Mouse (Mus musculus): ENCODE measurements at regions not wholly inside any gene's neighbourhood (a gene's known extent, or its start where the extent isn't known, plus 50 kb on each side); places are given as distances from the start of the nearest gene placed in this dataset.

DNA sequence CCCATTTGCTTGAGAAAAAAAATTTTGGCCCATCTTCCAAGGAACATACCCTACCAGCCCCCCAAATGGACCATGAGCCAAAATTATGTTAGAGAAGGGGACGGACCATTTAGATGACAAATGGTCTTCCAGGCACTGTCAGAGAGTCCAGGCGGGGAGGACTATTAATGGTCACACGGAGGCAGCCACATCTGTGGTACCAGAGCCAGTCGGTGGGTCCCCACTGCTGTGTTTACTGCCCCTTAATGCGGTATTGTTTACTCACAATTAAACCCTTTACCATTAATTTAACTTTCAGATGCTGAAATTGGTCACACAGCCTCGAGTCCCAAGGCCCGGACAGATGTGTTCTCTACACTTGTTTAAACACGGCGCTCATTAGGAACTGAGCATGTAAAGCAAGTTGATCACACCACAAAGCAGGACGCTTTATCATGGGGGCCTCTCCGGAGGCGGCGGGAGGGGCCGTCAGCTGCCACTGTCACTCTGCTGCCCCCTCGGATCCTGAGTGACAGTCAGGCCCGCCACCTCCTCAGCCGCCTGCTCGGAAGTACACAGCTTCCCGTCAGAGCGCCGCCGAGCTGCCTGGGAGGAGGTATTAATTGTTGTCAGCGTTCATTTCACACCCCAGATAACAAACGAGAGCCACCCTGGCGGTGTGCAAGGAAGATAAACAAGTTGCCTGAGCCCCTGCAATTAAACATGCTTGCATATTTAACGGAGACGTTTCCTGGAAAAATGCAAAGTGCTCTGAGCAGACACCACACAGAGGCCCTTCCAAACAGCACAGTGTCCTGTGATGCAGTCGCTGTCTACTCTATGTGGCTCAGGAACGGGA lies 70.6 kb upstream of the Irx3 start:
- Histone ChIP-seq H3K4me3 (peak overlapping the region; percentile 26; the same call in 1 of the 2 replicates), H3K9ac (peak overlapping the region; percentile 46)

DNA sequence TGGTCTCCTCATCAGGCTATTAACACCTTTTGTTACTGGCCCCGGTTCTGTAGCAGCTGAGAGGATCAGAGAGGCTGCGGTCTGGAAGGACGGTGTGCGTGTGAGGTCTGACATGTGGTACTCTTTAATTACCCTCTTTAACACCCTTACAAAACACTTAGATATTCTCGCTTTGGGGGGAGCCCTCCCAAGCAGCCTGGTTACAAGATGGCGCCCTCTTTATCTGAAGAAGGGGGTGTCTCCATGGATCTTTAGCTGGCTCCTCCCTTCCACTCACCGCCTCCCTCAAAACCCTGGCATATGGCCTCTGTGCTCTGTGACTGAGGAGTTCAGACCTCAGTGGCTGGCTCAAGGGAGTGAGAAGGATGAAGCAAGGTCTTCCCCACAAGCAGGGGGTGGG lies 65.2 kb upstream of the Irx3 start:
- H3K9me3 ChIP-seq (replicated peaks) = no peaks in the 10 kb centered on the region
- peaks cover 60% of the 10 kb centered on the region for H3K27me3 ChIP-seq (replicated peaks)
- H3K4me1 ChIP-seq = peaks cover 16% of the 10 kb centered on the region
- H3K4me3 ChIP-seq = no peak overlapping the region
- ATAC-seq = no peak
- H3K27ac ChIP-seq = no peak overlapping the region
- H3K36me3 ChIP-seq = no peaks in the 10 kb centered on the region
- no peak overlapping the region for H3K9ac ChIP-seq
- 0 out of 2 replicates have a peak overlapping the region, but pooled peaks have one; percentile 2 for H3K4me2 ChIP-seq
- WGBS (ENCODE audit: insufficient replicate concordance) = 24% methylated on average over 7 of the region's 7 CpGs

More for the DNA sequence above, 70.6 kb upstream of the Irx3 start:
- H3K9me3 ChIP-seq (replicated peaks) = no peaks in the 10 kb centered on the region
- peak overlapping the region; percentile 85 for H3K27ac ChIP-seq
- ATAC-seq = peak; percentile 95
- H3K27me3 ChIP-seq (replicated peaks) = peaks cover 29% of the 10 kb centered on the region
- peaks cover 28% of the 10 kb centered on the region for H3K4me1 ChIP-seq
- peak overlapping the region; percentile 63 for H3K4me2 ChIP-seq
- 12% methylated on average over 29 of the region's 29 CpGs for WGBS (ENCODE audit: insufficient replicate concordance)
- H3K36me3 ChIP-seq = no peaks in the 10 kb centered on the region

DNA sequence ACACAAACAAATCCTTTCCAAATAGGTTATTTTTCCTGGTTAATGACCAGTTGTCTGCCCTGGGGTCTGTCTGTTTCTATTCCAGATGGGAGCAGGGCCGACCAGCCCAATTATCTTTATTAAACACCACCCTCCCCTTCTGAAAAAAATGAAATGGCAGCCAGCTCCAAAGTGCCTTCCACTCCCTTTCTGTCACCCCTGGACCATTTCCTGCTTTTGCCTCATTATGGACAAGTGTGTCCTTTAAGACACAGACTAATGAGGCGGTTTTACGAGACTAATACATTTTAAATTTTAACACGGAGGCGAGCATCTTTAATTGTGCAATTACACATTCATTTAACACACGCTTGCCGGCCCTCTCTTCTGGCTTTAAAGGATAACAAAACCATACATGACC lies 64.2 kb upstream of the Irx3 start:
- Histone ChIP-seq H3K27me3 (replicated peaks) (peaks cover 64% of the 10 kb centered on the region), H3K9me3 (replicated peaks) (no peaks in the 10 kb centered on the region), H3K4me3 (no peak overlapping the region), H3K4me2 (no peak overlapping the region), H3K27ac (no peak overlapping the region), H3K36me3 (no peaks in the 10 kb centered on the region), H3K9ac (no peak overlapping the region), H3K4me1 (0 out of 2 replicates have a peak, but pooled peaks cover 7% of the 10 kb centered on the region)
- 64% methylated on average over 7 of the region's 7 CpGs for WGBS (ENCODE audit: insufficient replicate concordance)
- no peak for ATAC-seq

DNA sequence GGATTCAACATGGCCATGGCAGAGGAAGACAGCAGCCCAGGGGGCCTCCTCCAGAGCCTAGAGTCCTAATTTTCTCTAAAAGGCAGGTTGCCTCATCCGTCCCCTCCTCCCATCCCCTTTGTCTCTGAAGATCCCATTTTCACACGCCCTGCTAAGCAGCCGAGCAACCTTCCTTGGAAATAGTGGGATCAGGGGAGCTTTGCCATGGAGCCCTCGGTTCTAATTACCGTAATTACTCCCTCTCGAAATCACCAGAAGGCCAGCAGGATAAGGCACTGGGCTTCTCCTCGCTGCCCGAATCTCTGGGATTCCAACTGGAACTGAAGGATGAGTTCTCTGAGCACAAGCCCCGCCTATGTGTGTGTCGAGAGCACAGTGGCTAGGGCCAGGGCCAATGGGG lies 63.5 kb upstream of the Irx3 start:
- H3K4me1 ChIP-seq = 0 out of 2 replicates have a peak, but pooled peaks cover 7% of the 10 kb centered on the region
- no peak overlapping the region for H3K27ac ChIP-seq
- 20% methylated on average over 10 of the region's 10 CpGs for WGBS (ENCODE audit: insufficient replicate concordance)
- H3K4me3 ChIP-seq = no peak overlapping the region
- H3K9ac ChIP-seq = no peak overlapping the region
- ATAC-seq = no peak
- no peaks in the 10 kb centered on the region for H3K36me3 ChIP-seq
- H3K9me3 ChIP-seq (replicated peaks) = no peaks in the 10 kb centered on the region
- no peak overlapping the region for H3K4me2 ChIP-seq
- peaks cover 70% of the 10 kb centered on the region for H3K27me3 ChIP-seq (replicated peaks)

DNA sequence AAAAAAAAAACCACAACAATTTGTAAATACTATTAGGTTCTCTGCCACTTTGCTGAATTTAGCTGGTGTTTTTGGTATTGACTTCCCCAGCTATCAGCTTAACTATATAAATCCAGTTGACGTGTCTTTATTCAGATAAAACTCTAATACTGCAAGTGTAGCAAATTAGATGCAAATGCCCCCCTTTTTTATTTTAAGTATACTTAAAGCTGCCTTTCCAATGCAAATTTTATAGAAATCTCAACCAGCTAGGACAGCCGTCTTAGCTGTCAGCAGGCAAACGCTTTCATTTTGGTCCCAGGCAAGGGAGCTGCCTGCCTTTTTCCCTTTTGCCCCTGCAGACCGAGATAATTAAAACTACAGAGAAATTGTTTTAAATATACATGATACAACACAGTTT lies 61.6 kb upstream of the Irx3 start:
- H3K27me3 ChIP-seq (replicated peaks) = peaks cover 70% of the 10 kb centered on the region

DNA sequence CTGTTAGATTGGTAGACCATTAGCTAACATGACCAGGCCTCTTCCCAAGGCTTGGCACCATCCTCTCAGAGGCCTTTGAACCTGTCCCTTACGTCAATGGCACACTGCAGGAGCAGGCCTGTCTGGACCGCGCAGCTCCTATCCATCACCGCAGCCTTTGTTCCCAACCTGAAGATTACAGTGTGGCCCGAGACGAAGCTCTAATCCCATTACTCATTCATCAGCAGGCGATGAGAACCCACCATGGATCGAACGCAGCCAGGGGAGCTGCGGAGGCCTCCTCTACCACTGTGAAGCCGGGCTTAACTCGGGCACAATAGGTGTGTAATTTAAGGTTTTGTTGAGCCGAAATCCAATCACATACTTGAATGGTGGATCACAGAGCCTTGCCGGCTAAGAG lies 54.0 kb upstream of the Irx3 start:
- 62% methylated on average over 14 of the region's 14 CpGs for WGBS (ENCODE audit: insufficient replicate concordance)
- Histone ChIP-seq H3K4me2 (no peak overlapping the region), H3K27me3 (replicated peaks) (peaks cover 54% of the 10 kb centered on the region), H3K9me3 (replicated peaks) (no peaks in the 10 kb centered on the region), H3K36me3 (no peaks in the 10 kb centered on the region), H3K27ac (no peak overlapping the region), H3K4me1 (no peaks in the 10 kb centered on the region), H3K4me3 (no peak overlapping the region), H3K9ac (no peak overlapping the region)
- ATAC-seq = no peak

More for the DNA sequence above, 61.6 kb upstream of the Irx3 start:
- Histone ChIP-seq H3K9ac (no peak overlapping the region), H3K36me3 (no peaks in the 10 kb centered on the region), H3K4me1 (0 out of 2 replicates have a peak, but pooled peaks cover 7% of the 10 kb centered on the region), H3K9me3 (replicated peaks) (no peaks in the 10 kb centered on the region), H3K27ac (no peak overlapping the region), H3K4me2 (no peak overlapping the region), H3K4me3 (no peak overlapping the region)
- no peak for ATAC-seq
- 36% methylated on average over 4 of the region's 4 CpGs for WGBS (ENCODE audit: insufficient replicate concordance)

DNA sequence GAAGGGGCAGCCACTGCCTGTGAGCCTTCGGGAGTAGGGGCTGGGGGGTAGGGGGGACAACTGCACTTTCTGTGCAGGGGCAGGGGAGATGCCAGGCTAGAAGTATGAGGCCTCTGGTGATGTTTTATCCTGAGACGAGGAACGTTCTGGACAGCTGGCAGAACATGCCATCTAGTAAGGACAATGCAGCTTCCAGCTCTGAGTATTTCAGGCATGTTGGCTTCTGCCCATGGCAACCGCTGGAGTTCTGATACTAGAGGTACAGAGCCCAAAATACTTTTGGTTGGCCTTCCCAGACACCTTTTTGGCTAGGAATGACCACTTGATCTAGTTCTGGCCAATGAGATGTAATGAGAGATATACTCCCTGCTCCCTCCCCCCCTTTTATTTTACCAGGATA lies 52.5 kb upstream of the Irx3 start:
- H3K27me3 ChIP-seq (replicated peaks) = peaks cover 41% of the 10 kb centered on the region
- no peak overlapping the region for H3K4me3 ChIP-seq
- no peak for ATAC-seq
- H3K9ac ChIP-seq = no peak overlapping the region
- H3K36me3 ChIP-seq = no peaks in the 10 kb centered on the region
- H3K4me1 ChIP-seq = no peaks in the 10 kb centered on the region
- H3K4me2 ChIP-seq = no peak overlapping the region
- no peak overlapping the region for H3K27ac ChIP-seq
- 60% methylated on average over 4 of the region's 4 CpGs for WGBS (ENCODE audit: insufficient replicate concordance)
- H3K9me3 ChIP-seq (replicated peaks) = no peaks in the 10 kb centered on the region

DNA sequence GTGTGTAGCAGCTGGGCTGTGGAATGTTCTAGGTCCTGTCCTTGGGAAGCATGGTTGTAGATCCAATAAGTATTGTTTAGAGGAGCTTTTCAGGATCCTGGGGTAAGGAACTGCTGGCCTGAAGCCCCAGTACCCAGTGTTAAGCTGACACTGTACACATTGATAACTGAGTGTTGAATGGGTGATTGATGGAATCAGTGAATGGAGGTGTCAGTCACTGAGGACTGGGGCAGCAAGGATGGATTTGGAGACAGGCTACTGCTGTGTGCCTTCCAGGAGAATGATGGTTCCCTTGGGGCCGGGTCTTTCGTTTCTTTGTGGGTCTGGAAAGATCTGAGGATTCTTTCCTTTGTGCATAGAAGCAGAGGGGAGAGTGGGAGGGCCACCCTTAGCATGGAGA lies 51.9 kb upstream of the Irx3 start:
- Histone ChIP-seq H3K27me3 (replicated peaks) (peaks cover 38% of the 10 kb centered on the region), H3K36me3 (no peaks in the 10 kb centered on the region), H3K4me1 (no peaks in the 10 kb centered on the region), H3K27ac (no peak overlapping the region), H3K9me3 (replicated peaks) (no peaks in the 10 kb centered on the region), H3K4me2 (no peak overlapping the region), H3K4me3 (no peak overlapping the region), H3K9ac (no peak overlapping the region)
- no peak for ATAC-seq
- 75% methylated on average over 2 of the region's 2 CpGs for WGBS (ENCODE audit: insufficient replicate concordance)

DNA sequence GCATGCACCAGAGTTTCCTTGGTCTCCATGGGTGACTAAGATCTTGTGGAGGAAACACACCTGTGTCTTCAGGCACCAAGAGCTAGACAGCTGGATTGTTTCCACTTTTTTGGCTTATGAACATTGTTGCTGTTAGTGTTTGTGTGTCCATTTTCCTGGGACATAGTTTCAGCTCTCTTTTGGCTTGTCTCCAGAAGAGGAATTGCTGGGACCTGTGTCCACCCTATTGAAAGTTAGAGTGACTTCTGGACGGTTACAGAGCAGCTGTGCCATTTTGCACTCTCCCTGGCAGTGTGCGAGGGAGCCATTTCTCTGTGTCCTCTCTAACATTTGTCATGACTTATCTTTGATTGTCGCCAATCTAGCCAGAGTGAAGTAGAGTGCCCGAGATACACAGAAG lies 51.5 kb upstream of the Irx3 start:
- no peak overlapping the region for H3K27ac ChIP-seq
- H3K36me3 ChIP-seq = no peaks in the 10 kb centered on the region
- H3K4me2 ChIP-seq = no peak overlapping the region
- H3K9ac ChIP-seq = no peak overlapping the region
- no peaks in the 10 kb centered on the region for H3K9me3 ChIP-seq (replicated peaks)
- H3K4me1 ChIP-seq = no peaks in the 10 kb centered on the region
- H3K27me3 ChIP-seq (replicated peaks) = peaks cover 37% of the 10 kb centered on the region
- H3K4me3 ChIP-seq = no peak overlapping the region
- ATAC-seq = no peak
- 50% methylated on average over 4 of the region's 4 CpGs for WGBS (ENCODE audit: insufficient replicate concordance)

All from liver, embryonic 12.5 days (tissue).